Mouse (Mus musculus) stomach, embryonic 14.5 days (tissue): Measurements from ENCODE around the gene Tars. TPM values are rescaled to one million over a fixed set of nuclear protein-coding genes. Genes with fewer than 3 reads are reported as not detected.

Source experiments
- ATAC-seq: fragments of 200-750 bp; cut with Nextera tagmentation; 2 replicates; pipeline ENCODE4 v1.8.0; 2017; ENCODE audit warnings: low read depth, moderate TSS enrichment; ENCODE audit not compliant: insufficient number of reproducible peaks, insufficient read depth, low FRiP score
- H3K27ac ChIP-seq: fragments of 300-500 bp; sonication (generic); 2 replicates; pipeline ENCODE4 v1.5.1; 2014; ENCODE audit warnings: mild to moderate bottlenecking, low read length, moderate library complexity, mixed read lengths
- H3K27me3 ChIP-seq: fragments of 300-500 bp; sonication (generic); 2 replicates; pipeline ENCODE4 v1.6.1; 2014; ENCODE audit warnings: low read length, control low read depth, mixed read lengths; ENCODE audit not compliant: control insufficient read depth, insufficient read depth
- H3K36me3 ChIP-seq: fragments of 300-500 bp; sonication (generic); 2 replicates; pipeline ENCODE4 v1.6.1; 2014; ENCODE audit warnings: mild to moderate bottlenecking, control low read depth, low read length, moderate library complexity, mixed read lengths; ENCODE audit not compliant: control insufficient read depth, insufficient read depth
- H3K4me1 ChIP-seq: fragments of 300-500 bp; sonication (generic); 2 replicates; pipeline ENCODE4 v1.6.1; 2014; ENCODE audit warnings: low read length, control low read depth, mixed read lengths; ENCODE audit not compliant: control insufficient read depth, insufficient read depth
- H3K4me2 ChIP-seq: fragments of 300-500 bp; sonication (generic); replicated peaks from 2 replicates; pipeline ENCODE4 v1.6.1; 2014; ENCODE audit warnings: low read depth, low read length, control low read depth
- H3K4me3 ChIP-seq: fragments of 300-500 bp; sonication (generic); 2 replicates; pipeline ENCODE4 v1.5.1; 2014; ENCODE audit warnings: low read depth, low read length, control low read depth
- H3K9ac ChIP-seq: fragments of 300-500 bp; sonication (generic); replicated peaks from 2 replicates; pipeline ENCODE4 v1.6.1; 2014; ENCODE audit warnings: low read depth, mild to moderate bottlenecking, control low read depth, low read length, moderate library complexity, mixed read lengths
- H3K9me3 ChIP-seq: fragments of 300-500 bp; sonication (generic); 2 replicates; pipeline ENCODE4 v1.6.1; 2016; ENCODE audit warnings: low read depth, low read length, control low read depth; ENCODE audit not compliant: control insufficient read depth
- WGBS: fragments of 180-500 bp; shearing (Covaris S2); extraction: QIAGEN DNeasy Blood & Tissue Kit; methylation state at CpG from one replicate; pipeline ENCODE4 v1.1.7; 2014; 5-methylcytosine and 5-hydroxymethylcytosine counted together
- polyA plus RNA-seq: library from polyadenylated mRNA; unstranded; fragments of >200 nt; fragmentation: Nextera tagmentation; extraction: Ambion mirVana; gene quantifications from 2 replicates; pipeline ENCODE4 v1.2.1, GENCODE M21; 2014

Tars gene
- polyA plus RNA-seq, 1 experiment from 2014 or later, result 58.2 TPM

- ATAC-seq, result peak; percentile 76; the same call in 1 of the 2 replicates
Observed at GRCm38 (mm10) chr15:11380087-11380530, 19.4 kb downstream of the Tars start.

DNA sequence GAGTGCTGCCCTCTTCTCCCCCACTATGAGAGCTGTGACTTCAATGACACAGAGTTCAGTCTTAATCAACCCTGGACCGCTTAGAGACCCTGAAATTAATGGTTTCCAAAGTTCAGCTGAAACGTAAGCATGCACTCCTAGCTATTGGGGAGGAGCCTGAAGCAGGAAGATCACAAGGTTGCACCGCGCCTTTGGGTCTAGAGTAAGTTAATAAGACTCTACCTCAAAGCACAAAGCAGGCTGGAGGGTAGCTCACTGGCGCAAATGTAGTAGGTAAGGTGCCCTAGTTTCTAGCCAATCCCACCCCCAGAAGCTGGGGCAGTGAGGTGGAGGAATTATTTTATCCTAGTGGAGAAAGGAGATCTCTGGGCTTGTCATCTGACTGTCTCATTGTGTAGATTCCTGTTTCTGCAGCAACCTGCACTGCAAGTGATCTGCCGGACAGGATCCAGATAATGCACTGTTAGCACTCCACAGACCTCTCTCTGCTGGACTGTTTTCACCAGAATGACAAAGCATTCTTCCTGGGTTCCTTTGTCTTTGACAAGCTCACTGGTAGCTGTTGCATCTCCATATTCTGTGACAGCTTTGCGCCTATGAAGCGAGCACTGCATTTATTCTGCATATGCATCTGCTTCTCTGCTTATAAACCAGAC is 19.9 kb downstream of the Tars start:
- Histone ChIP-seq H3K27ac (no peak overlapping the region), H3K4me2 (no peak overlapping the region), H3K4me1 (no peaks in the 10 kb centered on the region), H3K27me3 (no peaks in the 10 kb centered on the region), H3K9me3 (no peaks in the 10 kb centered on the region), H3K9ac (no peak overlapping the region), H3K4me3 (no peak overlapping the region), H3K36me3 (peaks cover 7% of the 10 kb centered on the region)
- no peak for ATAC-seq
- 76% methylated on average over 8 of the region's 8 CpGs for WGBS

More at GRCm38 (mm10) chr15:11380087-11380530, 19.4 kb downstream of the Tars start:
- H3K9ac ChIP-seq, result no peak overlapping the region
- no peaks in the 10 kb centered on the region for H3K27me3 ChIP-seq
- H3K27ac ChIP-seq, result no peak overlapping the region
- no peak overlapping the region for H3K4me2 ChIP-seq
- WGBS, result 43% methylated on average over 8 of the region's 8 CpGs
- no peaks in the 10 kb centered on the region for H3K9me3 ChIP-seq
- peaks cover 12% of the 10 kb centered on the region for H3K36me3 ChIP-seq
- no peak overlapping the region for H3K4me3 ChIP-seq
- no peaks in the 10 kb centered on the region for H3K4me1 ChIP-seq

- Histone ChIP-seq H3K4me2 (no peak overlapping the region), H3K36me3 (no peaks in the 10 kb centered on the region), H3K9me3 (no peaks in the 10 kb centered on the region), H3K27ac (no peak overlapping the region), H3K27me3 (no peaks in the 10 kb centered on the region), H3K9ac (no peak overlapping the region), H3K4me1 (no peaks in the 10 kb centered on the region), H3K4me3 (no peak overlapping the region)
- ATAC-seq, result no peak
- WGBS, result 65% methylated on average over 7 of the region's 7 CpGs
Observed at GRCm38 (mm10) chr15:11370477-11371085, 28.9 kb downstream of the Tars start.

DNA sequence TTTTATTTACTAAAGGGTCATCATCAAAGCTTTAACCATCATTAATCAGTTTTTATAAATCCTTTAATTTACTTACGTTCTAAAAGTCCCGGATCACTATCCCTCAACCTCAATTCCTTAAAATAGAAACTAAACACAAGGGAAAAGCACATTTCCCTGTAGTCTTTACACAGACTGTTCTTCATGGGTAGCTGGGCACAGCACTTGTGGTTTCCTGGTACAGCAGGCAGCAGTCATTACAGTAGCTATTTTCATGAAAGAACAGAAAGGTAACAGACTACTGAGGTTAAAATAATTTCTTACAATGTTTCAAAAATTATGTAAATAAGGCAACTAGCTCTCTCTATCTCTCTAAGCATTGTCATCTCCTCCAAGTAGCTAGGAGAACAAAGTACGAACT is 29.9 kb downstream of the Tars start:
- H3K36me3 ChIP-seq, result no peaks in the 10 kb centered on the region
- no peak overlapping the region for H3K9ac ChIP-seq
- no peak for ATAC-seq
- H3K9me3 ChIP-seq, result no peaks in the 10 kb centered on the region
- no peak overlapping the region for H3K4me2 ChIP-seq
- H3K4me1 ChIP-seq, result no peaks in the 10 kb centered on the region
- H3K27ac ChIP-seq, result no peak overlapping the region
- WGBS, result 51% methylated on average over 3 of the region's 3 CpGs
- H3K27me3 ChIP-seq, result no peaks in the 10 kb centered on the region
- H3K4me3 ChIP-seq, result no peak overlapping the region

GRCm38 (mm10) chr15:11364795-11365194 is 34.7 kb downstream of the Tars start:
- Histone ChIP-seq H3K36me3 (no peaks in the 10 kb centered on the region), H3K4me1 (no peaks in the 10 kb centered on the region), H3K9me3 (no peaks in the 10 kb centered on the region), H3K4me3 (no peak overlapping the region), H3K27ac (no peak overlapping the region), H3K4me2 (no peak overlapping the region), H3K9ac (no peak overlapping the region), H3K27me3 (no peaks in the 10 kb centered on the region)
- ATAC-seq, result no peak
- WGBS, result 97% methylated on average over 1 of the region's 1 CpGs

DNA sequence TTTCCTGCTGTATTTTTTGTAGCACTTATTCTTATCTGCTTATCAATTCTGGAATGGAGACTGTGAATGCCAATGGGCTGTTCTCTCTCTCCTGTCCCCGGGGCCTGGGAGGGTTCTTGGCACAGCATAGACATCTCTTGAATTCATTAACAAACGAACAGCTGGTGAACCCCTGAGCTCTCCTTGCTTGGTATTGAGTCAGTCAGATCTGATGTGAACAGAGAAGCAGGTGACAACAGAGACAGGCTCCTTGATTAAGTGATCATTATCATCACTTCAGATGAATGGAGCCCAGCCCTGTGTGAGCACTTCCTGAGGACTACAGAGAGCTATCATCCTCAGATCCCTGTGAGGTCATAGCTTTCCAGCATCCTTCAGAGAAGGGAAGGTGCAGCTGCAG is 35.4 kb downstream of the Tars start:
- ATAC-seq, result no peak
- 29% methylated on average over 2 of the region's 2 CpGs for WGBS
- no peaks in the 10 kb centered on the region for H3K36me3 ChIP-seq

DNA sequence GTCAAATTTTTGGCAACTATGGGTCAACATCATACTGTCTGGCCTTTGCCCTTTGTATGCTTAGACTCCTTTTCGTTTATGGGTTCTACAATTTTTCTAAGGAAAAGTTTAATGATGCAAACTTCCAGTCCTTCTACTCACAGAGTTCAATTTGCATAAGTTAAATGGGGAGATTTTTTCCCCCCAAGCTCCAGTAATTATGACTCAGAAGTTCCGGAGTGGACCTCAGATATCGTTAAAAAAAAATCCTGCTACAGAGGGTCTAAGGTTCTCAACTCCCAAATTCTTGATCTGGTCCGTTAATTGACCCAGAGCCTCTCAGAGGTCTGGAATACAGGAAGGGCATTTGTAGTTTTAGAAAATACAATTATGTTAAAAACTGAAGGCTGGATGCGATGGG is 37.6 kb downstream of the Tars start:
- H3K27me3 ChIP-seq, result no peaks in the 10 kb centered on the region
- H3K4me1 ChIP-seq, result no peaks in the 10 kb centered on the region
- H3K9me3 ChIP-seq, result no peaks in the 10 kb centered on the region
- no peak overlapping the region for H3K4me3 ChIP-seq
- H3K36me3 ChIP-seq, result no peaks in the 10 kb centered on the region
- H3K4me2 ChIP-seq, result no peak overlapping the region
- no peak for ATAC-seq
- H3K27ac ChIP-seq, result no peak overlapping the region
- 85% methylated on average over 5 of the region's 5 CpGs for WGBS
- no peak overlapping the region for H3K9ac ChIP-seq

More for the DNA sequence above, 35.4 kb downstream of the Tars start:
- no peak overlapping the region for H3K4me2 ChIP-seq
- no peaks in the 10 kb centered on the region for H3K9me3 ChIP-seq
- H3K4me3 ChIP-seq, result no peak overlapping the region
- no peaks in the 10 kb centered on the region for H3K27me3 ChIP-seq
- no peak overlapping the region for H3K9ac ChIP-seq
- H3K27ac ChIP-seq, result no peak overlapping the region
- no peaks in the 10 kb centered on the region for H3K4me1 ChIP-seq

GRCm38 (mm10) chr15:11360888-11361287 is 38.6 kb downstream of the Tars start:
- ATAC-seq, result no peak
- Histone ChIP-seq H3K9ac (no peak overlapping the region), H3K9me3 (no peaks in the 10 kb centered on the region), H3K27me3 (no peaks in the 10 kb centered on the region), H3K27ac (no peak overlapping the region), H3K36me3 (no peaks in the 10 kb centered on the region), H3K4me2 (no peak overlapping the region), H3K4me1 (no peaks in the 10 kb centered on the region), H3K4me3 (no peak overlapping the region)
- 80% methylated on average over 1 of the region's 1 CpGs for WGBS
